Mouse (Mus musculus): Measurements from ENCODE around the gene Scand1. TPM values are rescaled to one million over a fixed set of nuclear protein-coding genes. Genes with fewer than 3 reads are reported as not detected.

The Scand1 gene
- polyA plus RNA-seq, 1 experiment from 2014 or later, result 48.8 TPM

DNA sequence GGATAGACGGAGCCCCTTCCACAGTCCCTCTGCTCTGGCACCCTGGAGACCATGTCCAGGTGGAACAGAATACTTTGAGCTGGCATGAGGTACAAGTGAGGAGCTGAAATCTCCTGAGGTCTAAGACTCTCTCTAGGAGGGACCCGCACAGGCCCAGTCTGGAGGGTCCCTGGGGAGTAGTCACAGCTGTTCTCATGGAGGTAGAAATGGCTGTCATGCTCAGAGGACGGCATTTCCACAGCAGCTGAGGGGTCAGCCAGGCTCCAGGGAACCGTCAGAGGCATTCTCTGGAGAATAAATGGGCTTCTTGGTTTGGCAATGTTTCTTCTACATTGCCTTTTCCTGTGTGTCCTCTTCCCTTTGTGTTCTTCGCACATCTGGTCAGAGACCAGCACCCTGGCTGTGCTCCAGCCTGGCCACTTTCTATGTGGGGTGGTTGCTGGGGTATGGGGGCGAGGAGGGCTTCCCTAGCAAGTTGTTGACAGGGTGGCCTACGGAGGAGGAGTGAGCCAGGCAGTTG lies 19.0 kb upstream of the Scand1 start:
- no peaks in the 10 kb centered on the region for H3K36me3 ChIP-seq (ENCODE audit: insufficient read depth, low read length)
- no peaks in the 10 kb centered on the region for H3K4me1 ChIP-seq (ENCODE audit: insufficient read depth, low read length)
- no peaks in the 10 kb centered on the region for H3K27me3 ChIP-seq (ENCODE audit: insufficient read depth, low read length)
- ATAC-seq (ENCODE audit: low FRiP score, low TSS enrichment), result no peak
- no peak overlapping the region for H3K27ac ChIP-seq (ENCODE audit: low read length)
- no peaks in the 10 kb centered on the region for H3K9me3 ChIP-seq (ENCODE audit: low read length)
- no peak overlapping the region for H3K4me2 ChIP-seq (replicated peaks; ENCODE audit: low read depth, low read length)
- no peak overlapping the region for H3K9ac ChIP-seq (replicated peaks; ENCODE audit: low read length)
- no peak overlapping the region for H3K4me3 ChIP-seq (ENCODE audit: low read length)
- WGBS, result 73% methylated on average over 7 of the region's 7 CpGs

DNA sequence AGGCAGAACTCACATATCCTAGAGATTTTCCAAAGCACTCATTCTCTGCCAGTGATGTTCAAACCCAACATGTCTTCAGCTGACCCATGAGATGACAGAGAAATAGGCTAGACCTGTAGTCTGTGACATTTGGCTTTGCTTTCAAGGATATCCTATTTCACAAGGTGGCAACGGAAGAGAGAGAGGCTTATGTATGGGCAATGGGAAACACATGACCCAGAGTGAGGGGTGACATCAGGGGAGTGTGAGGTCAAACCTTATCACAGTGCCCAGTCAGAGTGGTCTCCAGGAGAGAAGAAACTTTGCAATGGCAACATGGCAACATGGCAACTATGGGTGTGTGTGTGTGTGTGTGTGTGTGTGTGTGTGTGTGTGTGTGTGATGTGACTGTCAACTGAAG lies 18.2 kb upstream of the Scand1 start:
- H3K9ac ChIP-seq (replicated peaks; ENCODE audit: low read length), result no peak overlapping the region
- no peak overlapping the region for H3K27ac ChIP-seq (ENCODE audit: low read length)
- ATAC-seq (ENCODE audit: low FRiP score, low TSS enrichment), result no peak
- H3K4me3 ChIP-seq (ENCODE audit: low read length), result no peak overlapping the region
- H3K4me2 ChIP-seq (replicated peaks; ENCODE audit: low read depth, low read length), result no peak overlapping the region
- H3K27me3 ChIP-seq (ENCODE audit: insufficient read depth, low read length), result no peaks in the 10 kb centered on the region
- 43% methylated on average over 1 of the region's 1 CpGs for WGBS
- H3K9me3 ChIP-seq (ENCODE audit: low read length), result no peaks in the 10 kb centered on the region
- no peaks in the 10 kb centered on the region for H3K4me1 ChIP-seq (ENCODE audit: insufficient read depth, low read length)
- H3K36me3 ChIP-seq (ENCODE audit: insufficient read depth, low read length), result no peaks in the 10 kb centered on the region

DNA sequence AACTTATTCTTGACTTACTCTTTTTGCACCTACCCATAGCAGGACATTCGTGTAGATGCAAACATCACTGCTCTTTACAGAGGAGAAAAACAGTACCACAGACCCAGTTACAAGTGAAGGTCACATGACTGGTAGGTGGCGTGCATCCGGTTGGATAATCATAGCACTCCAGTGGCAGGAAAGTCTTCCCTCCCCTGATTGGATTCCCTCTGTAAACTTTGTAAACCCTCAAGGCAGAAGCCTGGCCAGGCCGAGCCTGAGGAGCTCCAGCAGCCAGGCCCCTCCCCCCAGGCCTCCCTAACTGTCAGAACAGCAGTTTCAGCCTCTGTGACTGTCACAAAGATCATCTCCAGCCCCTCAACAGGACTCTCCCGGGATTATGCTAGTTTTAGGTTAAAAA lies 12.2 kb upstream of the Scand1 start:
- Histone ChIP-seq H3K4me2 (replicated peaks; ENCODE audit: low read depth, low read length) (peak overlapping the region; percentile 30), H3K36me3 (ENCODE audit: insufficient read depth, low read length) (no peaks in the 10 kb centered on the region), H3K27me3 (ENCODE audit: insufficient read depth, low read length) (no peaks in the 10 kb centered on the region), H3K9me3 (ENCODE audit: low read length) (no peaks in the 10 kb centered on the region), H3K4me3 (ENCODE audit: low read length) (no peak overlapping the region), H3K4me1 (ENCODE audit: insufficient read depth, low read length) (peaks cover 14% of the 10 kb centered on the region), H3K9ac (replicated peaks; ENCODE audit: low read length) (no peak overlapping the region; the same call in 1 of the 2 replicates), H3K27ac (ENCODE audit: low read length) (peak overlapping the region; percentile 67)
- 11% methylated on average over 5 of the region's 5 CpGs for WGBS
- peak; percentile 86 for ATAC-seq (ENCODE audit: low FRiP score, low TSS enrichment)

DNA sequence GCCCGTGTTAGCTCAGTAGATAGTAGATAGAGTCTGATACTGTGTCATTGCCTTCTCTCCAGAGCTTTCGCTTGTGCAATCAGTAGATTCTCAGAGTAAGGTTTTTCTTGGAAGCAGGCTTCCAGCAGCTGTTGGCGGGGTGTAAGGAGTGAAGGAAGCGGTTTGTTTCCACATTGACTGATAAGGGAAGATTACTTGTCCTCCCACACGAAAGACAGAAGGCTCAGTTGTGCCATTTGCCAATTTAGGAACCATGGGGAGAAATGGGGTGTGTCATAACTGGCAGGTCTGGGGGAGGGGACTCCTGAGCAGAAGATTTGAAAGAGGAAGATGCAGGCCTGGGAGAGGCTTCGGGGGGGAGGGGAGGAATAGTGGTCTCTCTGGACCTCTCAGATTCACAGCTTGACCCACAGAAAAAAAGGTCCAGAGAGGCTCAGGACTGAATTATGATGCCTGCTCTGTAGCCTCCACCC lies 11.6 kb upstream of the Scand1 start:
- Histone ChIP-seq H3K9me3 (ENCODE audit: low read length) (no peaks in the 10 kb centered on the region), H3K9ac (replicated peaks; ENCODE audit: low read length) (no peak overlapping the region; the same call in none of the 2 replicates), H3K4me2 (replicated peaks; ENCODE audit: low read depth, low read length) (peak overlapping the region; percentile 30), H3K4me1 (ENCODE audit: insufficient read depth, low read length) (peaks cover 14% of the 10 kb centered on the region), H3K36me3 (ENCODE audit: insufficient read depth, low read length) (no peaks in the 10 kb centered on the region), H3K27ac (ENCODE audit: low read length) (peak overlapping the region; percentile 67), H3K27me3 (ENCODE audit: insufficient read depth, low read length) (no peaks in the 10 kb centered on the region), H3K4me3 (ENCODE audit: low read length) (no peak overlapping the region)
- WGBS, result 23% methylated on average over 6 of the region's 6 CpGs
- peak; percentile 70; the same call in 1 of the 2 replicates for ATAC-seq (ENCODE audit: low FRiP score, low TSS enrichment)

DNA sequence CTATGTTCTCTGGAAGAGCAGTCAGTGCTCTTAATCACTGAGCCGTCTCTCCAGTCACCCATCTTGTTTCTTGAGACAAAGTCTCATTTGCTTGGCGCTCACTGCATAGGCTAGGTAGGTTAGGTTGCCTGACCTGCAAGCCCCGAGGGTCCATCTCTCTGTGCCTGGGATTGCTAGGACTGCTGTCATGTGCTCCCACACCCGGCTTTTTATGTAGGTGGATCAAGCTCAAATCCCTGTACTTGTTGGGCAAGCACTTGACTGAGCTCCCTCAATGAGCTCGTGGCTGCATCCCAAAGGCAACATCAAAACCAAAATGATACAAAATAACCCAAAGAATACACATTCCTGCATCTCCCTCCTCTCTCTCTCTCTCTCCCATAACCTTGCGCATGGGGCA lies 9.0 kb upstream of the Scand1 start:
- H3K4me3 ChIP-seq (ENCODE audit: low read length), result no peak overlapping the region
- peaks cover 14% of the 10 kb centered on the region for H3K4me1 ChIP-seq (ENCODE audit: insufficient read depth, low read length)
- no peak overlapping the region for H3K9ac ChIP-seq (replicated peaks; ENCODE audit: low read length)
- 92% methylated on average over 6 of the region's 6 CpGs for WGBS
- H3K4me2 ChIP-seq (replicated peaks; ENCODE audit: low read depth, low read length), result no peak overlapping the region
- no peaks in the 10 kb centered on the region for H3K9me3 ChIP-seq (ENCODE audit: low read length)
- no peaks in the 10 kb centered on the region for H3K36me3 ChIP-seq (ENCODE audit: insufficient read depth, low read length)
- ATAC-seq (ENCODE audit: low FRiP score, low TSS enrichment), result no peak
- no peak overlapping the region for H3K27ac ChIP-seq (ENCODE audit: low read length)
- no peaks in the 10 kb centered on the region for H3K27me3 ChIP-seq (ENCODE audit: insufficient read depth, low read length)

DNA sequence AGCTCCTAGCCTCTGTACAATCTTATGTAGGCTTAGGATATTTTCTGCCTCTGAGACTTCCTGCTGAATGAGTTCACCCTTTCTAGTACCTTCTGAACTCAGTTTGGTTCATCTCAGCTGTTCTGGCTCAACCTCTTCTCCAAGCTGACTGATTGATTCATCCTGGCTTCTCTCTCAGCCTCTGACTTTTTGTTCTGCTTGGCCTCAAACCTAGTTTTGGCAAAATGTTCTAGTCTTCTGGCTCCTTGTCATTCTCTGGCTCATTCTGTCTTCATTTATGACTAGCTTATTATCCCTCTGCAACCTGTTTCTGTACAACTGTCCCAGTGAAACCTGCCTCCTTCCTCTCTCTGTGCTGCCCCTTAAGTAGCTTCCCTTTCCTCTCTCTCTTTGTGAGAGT lies 6.0 kb upstream of the Scand1 start:
- H3K4me1 ChIP-seq (ENCODE audit: insufficient read depth, low read length), result no peaks in the 10 kb centered on the region; the same call in 1 of the 2 replicates
- ATAC-seq (ENCODE audit: low FRiP score, low TSS enrichment), result no peak
- H3K9me3 ChIP-seq (ENCODE audit: low read length), result no peaks in the 10 kb centered on the region
- H3K36me3 ChIP-seq (ENCODE audit: insufficient read depth, low read length), result peaks cover 6% of the 10 kb centered on the region
- no peak overlapping the region for H3K9ac ChIP-seq (replicated peaks; ENCODE audit: low read length)
- no peak overlapping the region for H3K4me3 ChIP-seq (ENCODE audit: low read length)
- no peak overlapping the region for H3K27ac ChIP-seq (ENCODE audit: low read length)
- no peak overlapping the region for H3K4me2 ChIP-seq (replicated peaks; ENCODE audit: low read depth, low read length)
- no peaks in the 10 kb centered on the region for H3K27me3 ChIP-seq (ENCODE audit: insufficient read depth, low read length)

DNA sequence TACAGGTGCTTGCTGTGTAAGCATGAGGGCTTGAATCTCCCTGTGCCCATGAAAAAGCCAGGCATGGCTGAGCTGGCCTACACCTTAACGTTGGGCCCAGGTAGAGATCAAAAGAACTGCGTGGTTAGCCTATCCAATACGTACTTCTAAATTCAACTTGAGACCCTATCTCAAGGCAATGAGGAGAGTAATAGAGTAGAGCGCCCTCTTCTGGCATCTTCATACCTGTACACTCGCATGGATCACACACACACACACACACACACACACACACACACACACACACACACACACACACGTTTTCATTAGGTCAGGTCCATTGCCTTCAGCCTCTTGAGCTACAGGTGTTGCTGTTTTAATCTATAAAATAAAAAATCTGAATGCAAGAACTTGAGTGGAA lies 2.3 kb upstream of the Scand1 start:
- H3K36me3 ChIP-seq (ENCODE audit: insufficient read depth, low read length), result peaks cover 6% of the 10 kb centered on the region
- no peaks in the 10 kb centered on the region for H3K9me3 ChIP-seq (ENCODE audit: low read length)
- 98% methylated on average over 6 of the region's 6 CpGs for WGBS
- H3K4me2 ChIP-seq (replicated peaks; ENCODE audit: low read depth, low read length), result no peak overlapping the region
- no peak overlapping the region for H3K9ac ChIP-seq (replicated peaks; ENCODE audit: low read length)
- H3K27ac ChIP-seq (ENCODE audit: low read length), result no peak overlapping the region
- H3K27me3 ChIP-seq (ENCODE audit: insufficient read depth, low read length), result no peaks in the 10 kb centered on the region
- no peak overlapping the region for H3K4me3 ChIP-seq (ENCODE audit: low read length)
- no peak for ATAC-seq (ENCODE audit: low FRiP score, low TSS enrichment)
- peaks cover 5% of the 10 kb centered on the region; the same call in 1 of the 2 replicates for H3K4me1 ChIP-seq (ENCODE audit: insufficient read depth, low read length)

DNA sequence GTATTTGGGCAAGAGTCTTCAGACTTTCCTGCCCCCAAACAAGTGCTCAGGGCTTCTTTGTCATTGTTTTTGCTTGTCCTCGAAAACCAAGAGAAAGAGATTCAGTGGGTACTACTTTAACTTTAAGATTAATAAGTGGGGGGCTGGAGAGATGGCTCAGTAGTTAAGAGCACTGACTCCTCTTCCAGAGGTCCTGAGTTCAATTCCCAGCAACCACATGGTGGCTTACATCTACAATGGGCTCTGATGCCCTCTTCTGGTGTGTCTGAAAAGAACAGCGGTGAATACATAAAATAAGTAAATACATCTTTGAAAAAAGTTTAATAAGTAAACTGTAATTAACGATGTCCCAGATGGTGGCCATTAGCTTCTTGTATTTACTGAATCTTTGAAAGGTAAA lies 649 bp upstream of the Scand1 start:
- peaks cover 6% of the 10 kb centered on the region for H3K36me3 ChIP-seq (ENCODE audit: insufficient read depth, low read length)
- 57% methylated on average over 3 of the region's 3 CpGs for WGBS
- H3K4me2 ChIP-seq (replicated peaks; ENCODE audit: low read depth, low read length), result peak overlapping the region; percentile 84
- peak overlapping the region; percentile 75 for H3K9ac ChIP-seq (replicated peaks; ENCODE audit: low read length)
- H3K27me3 ChIP-seq (ENCODE audit: insufficient read depth, low read length), result no peaks in the 10 kb centered on the region
- H3K9me3 ChIP-seq (ENCODE audit: low read length), result no peaks in the 10 kb centered on the region
- no peak for ATAC-seq (ENCODE audit: low FRiP score, low TSS enrichment)
- H3K27ac ChIP-seq (ENCODE audit: low read length), result no peak overlapping the region
- peak overlapping the region; percentile 57 for H3K4me3 ChIP-seq (ENCODE audit: low read length)
- peaks cover 5% of the 10 kb centered on the region; the same call in 1 of the 2 replicates for H3K4me1 ChIP-seq (ENCODE audit: insufficient read depth, low read length)

DNA sequence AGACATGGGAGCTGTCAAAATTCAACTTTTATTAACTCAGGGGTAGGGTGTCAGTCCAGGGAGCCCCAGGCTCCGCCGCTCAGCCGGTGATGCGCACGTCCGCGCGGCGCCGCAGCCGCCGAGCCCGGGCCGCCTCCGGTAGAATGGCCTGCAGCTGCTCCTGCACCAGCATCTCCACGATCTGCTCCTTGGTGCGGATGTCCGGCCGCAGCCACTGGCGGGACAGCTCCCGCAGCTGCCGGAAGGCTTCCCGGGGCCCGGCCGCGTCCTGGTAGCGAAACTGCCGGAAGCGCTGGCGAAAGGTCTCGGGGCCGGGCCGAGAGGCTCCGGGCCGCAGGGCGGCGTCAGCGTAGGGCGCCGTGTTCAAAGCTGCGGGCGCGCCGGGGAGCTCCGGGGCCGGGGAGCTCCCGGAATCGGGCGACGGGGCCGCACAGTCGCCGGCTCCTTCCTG lies 638 bp downstream of the Scand1 start:
- peaks cover 5% of the 10 kb centered on the region; the same call in 1 of the 2 replicates for H3K4me1 ChIP-seq (ENCODE audit: insufficient read depth, low read length)
- peak overlapping the region; percentile 75 for H3K9ac ChIP-seq (replicated peaks; ENCODE audit: low read length)
- H3K4me3 ChIP-seq (ENCODE audit: low read length), result peak overlapping the region; percentile 57
- under 1% methylated on average over 38 of the region's 53 CpGs for WGBS
- H3K4me2 ChIP-seq (replicated peaks; ENCODE audit: low read depth, low read length), result peak overlapping the region; percentile 84
- no peaks in the 10 kb centered on the region for H3K9me3 ChIP-seq (ENCODE audit: low read length)
- H3K36me3 ChIP-seq (ENCODE audit: insufficient read depth, low read length), result peaks cover 6% of the 10 kb centered on the region
- peak overlapping the region; percentile 96 for H3K27ac ChIP-seq (ENCODE audit: low read length)
- ATAC-seq (ENCODE audit: low FRiP score, low TSS enrichment), result peak; percentile 73
- H3K27me3 ChIP-seq (ENCODE audit: insufficient read depth, low read length), result no peaks in the 10 kb centered on the region

DNA sequence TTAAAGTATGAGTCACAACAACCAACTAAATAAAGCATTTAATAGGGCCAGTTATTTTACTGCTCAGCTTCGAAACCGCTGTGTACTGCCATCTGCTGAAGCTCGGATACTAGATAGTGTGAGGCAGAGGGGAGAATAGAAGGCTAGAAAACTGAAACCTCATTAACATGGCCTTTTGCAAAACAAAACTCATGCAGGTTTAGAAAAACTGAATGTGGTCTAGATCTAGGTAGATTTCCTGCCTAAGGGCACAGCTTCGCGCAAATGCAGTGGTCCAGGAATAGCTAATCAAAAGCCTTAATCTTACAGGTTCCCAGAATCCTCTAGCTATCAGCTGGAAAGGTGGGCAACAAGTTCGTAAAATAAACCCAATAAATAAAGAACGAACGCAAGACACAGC lies 1.1 kb downstream of the Scand1 start:
- Histone ChIP-seq H3K27ac (ENCODE audit: low read length) (peak overlapping the region; percentile 96), H3K4me1 (ENCODE audit: insufficient read depth, low read length) (peaks cover 5% of the 10 kb centered on the region; the same call in 1 of the 2 replicates), H3K36me3 (ENCODE audit: insufficient read depth, low read length) (peaks cover 6% of the 10 kb centered on the region), H3K4me2 (replicated peaks; ENCODE audit: low read depth, low read length) (peak overlapping the region; percentile 84), H3K4me3 (ENCODE audit: low read length) (peak overlapping the region; percentile 57), H3K27me3 (ENCODE audit: insufficient read depth, low read length) (no peaks in the 10 kb centered on the region), H3K9ac (replicated peaks; ENCODE audit: low read length) (peak overlapping the region; percentile 75), H3K9me3 (ENCODE audit: low read length) (no peaks in the 10 kb centered on the region)
- 20% methylated on average over 8 of the region's 8 CpGs for WGBS
- no peak for ATAC-seq (ENCODE audit: low FRiP score, low TSS enrichment)
